Mouse (Mus musculus): Measurements from ENCODE around the gene Pdcd1. TPM values are rescaled to one million over a fixed set of nuclear protein-coding genes. Genes with fewer than 3 reads are reported as not detected.
"Not testable (repeated sequence)": the region's sequence is repeated elsewhere in the genome, so short reads cannot be mapped to it uniquely, and the experiment has no call there.

The Pdcd1 gene
- polyA plus RNA-seq, 1 experiment, result not detected

GRCm38 (mm10) chr1:94040391-94040790 lies 12.0 kb downstream of the Pdcd1 start:
- Histone ChIP-seq H3K36me3 (ENCODE audit: control insufficient read depth) (no peaks in the 10 kb centered on the region), H3K9me3 (ENCODE audit: control insufficient read depth, low read length) (no peaks in the 10 kb centered on the region), H3K4me1 (ENCODE audit: control insufficient read depth) (no peaks in the 10 kb centered on the region), H3K27me3 (ENCODE audit: control insufficient read depth) (no peaks in the 10 kb centered on the region), H3K4me3 (replicated peaks) (no peak overlapping the region)
- TF ChIP-seq GATA1 (IDR thresholded peaks at IDR 0.05; ENCODE audit: low read length) (no peak), TAL1 (IDR thresholded peaks at IDR 0.05; ENCODE audit: low read length) (no peak)

GRCm38 (mm10) chr1:94034984-94035743 lies 17.2 kb downstream of the Pdcd1 start:
- H3K4me1 ChIP-seq (ENCODE audit: control insufficient read depth), result peaks cover 3% of the 10 kb centered on the region; the same call in 1 of the 2 replicates

GRCm38 (mm10) chr1:94033075-94033602 lies 19.2 kb downstream of the Pdcd1 start:
- no peaks in the 10 kb centered on the region for H3K36me3 ChIP-seq (ENCODE audit: control insufficient read depth)
- no peak overlapping the region for H3K4me3 ChIP-seq (replicated peaks)
- no peaks in the 10 kb centered on the region for H3K27me3 ChIP-seq (ENCODE audit: control insufficient read depth)
- peaks cover 3% of the 10 kb centered on the region; the same call in 1 of the 2 replicates for H3K4me1 ChIP-seq (ENCODE audit: control insufficient read depth)
- TF ChIP-seq TAL1 (IDR thresholded peaks at IDR 0.05; ENCODE audit: low read length) (no peak), GATA1 (IDR thresholded peaks at IDR 0.05; ENCODE audit: low read length) (no peak)
- no peaks in the 10 kb centered on the region for H3K9me3 ChIP-seq (ENCODE audit: control insufficient read depth, low read length)

More at GRCm38 (mm10) chr1:94034984-94035743, 17.2 kb downstream of the Pdcd1 start:
- TF ChIP-seq TAL1 (IDR thresholded peaks at IDR 0.05; ENCODE audit: low read length) (no peak), GATA1 (IDR thresholded peaks at IDR 0.05; ENCODE audit: low read length) (no peak)
- no peaks in the 10 kb centered on the region for H3K36me3 ChIP-seq (ENCODE audit: control insufficient read depth)
- peak overlapping the region; percentile 14 for H3K4me3 ChIP-seq (replicated peaks)
- H3K9me3 ChIP-seq (ENCODE audit: control insufficient read depth, low read length), result no peaks in the 10 kb centered on the region
- H3K27me3 ChIP-seq (ENCODE audit: control insufficient read depth), result no peaks in the 10 kb centered on the region

GRCm38 (mm10) chr1:94028741-94029140 lies 23.6 kb downstream of the Pdcd1 start:
- H3K36me3 ChIP-seq (ENCODE audit: control insufficient read depth), result no peaks in the 10 kb centered on the region
- no peak overlapping the region for H3K4me3 ChIP-seq (replicated peaks)
- H3K27me3 ChIP-seq (ENCODE audit: control insufficient read depth), result no peaks in the 10 kb centered on the region
- TF ChIP-seq GATA1 (IDR thresholded peaks at IDR 0.05; ENCODE audit: low read length) (no peak), TAL1 (IDR thresholded peaks at IDR 0.05; ENCODE audit: low read length) (no peak)
- H3K9me3 ChIP-seq (ENCODE audit: control insufficient read depth, low read length), result no peaks in the 10 kb centered on the region
- H3K4me1 ChIP-seq (ENCODE audit: control insufficient read depth), result no peaks in the 10 kb centered on the region

GRCm38 (mm10) chr1:94027506-94028108 lies 24.7 kb downstream of the Pdcd1 start:
- H3K36me3 ChIP-seq (ENCODE audit: control insufficient read depth), result no peaks in the 10 kb centered on the region
- no peak overlapping the region for H3K4me3 ChIP-seq (replicated peaks)
- no peak for TF ChIP-seq GATA1 (IDR thresholded peaks at IDR 0.05; ENCODE audit: low read length)
- TF ChIP-seq TAL1 (IDR thresholded peaks at IDR 0.05; ENCODE audit: low read length), result no peak
- H3K27me3 ChIP-seq (ENCODE audit: control insufficient read depth), result no peaks in the 10 kb centered on the region
- no peaks in the 10 kb centered on the region for H3K4me1 ChIP-seq (ENCODE audit: control insufficient read depth)
- no peaks in the 10 kb centered on the region for H3K9me3 ChIP-seq (ENCODE audit: control insufficient read depth, low read length)

- no peaks in the 10 kb centered on the region for H3K27me3 ChIP-seq (ENCODE audit: control insufficient read depth)
- no peak within 1 kb of the TSS for H3K4me3 ChIP-seq (replicated peaks)
- H3K4me1 ChIP-seq (ENCODE audit: control insufficient read depth), result no peaks in the 10 kb centered on the region
- no peak for TF ChIP-seq GATA1 (IDR thresholded peaks at IDR 0.05; ENCODE audit: low read length)
- no peak for TF ChIP-seq TAL1 (IDR thresholded peaks at IDR 0.05; ENCODE audit: low read length)
- no peaks in the 10 kb centered on the region; the same call in 1 of the 2 replicates for H3K9me3 ChIP-seq (ENCODE audit: control insufficient read depth, low read length)
- H3K36me3 ChIP-seq (ENCODE audit: control insufficient read depth), result no peaks in the 10 kb centered on the region
Measured at GRCm38 (mm10) chr1:94020151-94020550, 32.2 kb downstream of the Pdcd1 start, which contains the start of gene Neu4. Neu4 (plus strand) TSS chr1:94020451.

GRCm38 (mm10) chr1:94011643-94012042 lies 40.7 kb downstream of the Pdcd1 start:
- H3K9me3 ChIP-seq (ENCODE audit: control insufficient read depth, low read length), result no peaks in the 10 kb centered on the region

GRCm38 (mm10) chr1:94008826-94009225 lies 43.5 kb downstream of the Pdcd1 start:
- H3K9me3 ChIP-seq (ENCODE audit: control insufficient read depth, low read length); H3K4me1 ChIP-seq (ENCODE audit: control insufficient read depth); H3K36me3 ChIP-seq (ENCODE audit: control insufficient read depth); H3K27me3 ChIP-seq (ENCODE audit: control insufficient read depth); H3K4me3 ChIP-seq (replicated peaks): not testable (repeated sequence)

More at GRCm38 (mm10) chr1:94011643-94012042, 40.7 kb downstream of the Pdcd1 start:
- TF ChIP-seq GATA1 (IDR thresholded peaks at IDR 0.05; ENCODE audit: low read length), result no peak
- TF ChIP-seq TAL1 (IDR thresholded peaks at IDR 0.05; ENCODE audit: low read length), result no peak
- no peak overlapping the region for H3K4me3 ChIP-seq (replicated peaks)
- H3K36me3 ChIP-seq (ENCODE audit: control insufficient read depth), result no peaks in the 10 kb centered on the region
- no peaks in the 10 kb centered on the region for H3K4me1 ChIP-seq (ENCODE audit: control insufficient read depth)
- no peaks in the 10 kb centered on the region for H3K27me3 ChIP-seq (ENCODE audit: control insufficient read depth)

GRCm38 (mm10) chr1:94005954-94006506 lies 46.3 kb downstream of the Pdcd1 start:
- H3K4me1 ChIP-seq (ENCODE audit: control insufficient read depth); H3K27me3 ChIP-seq (ENCODE audit: control insufficient read depth); H3K36me3 ChIP-seq (ENCODE audit: control insufficient read depth); H3K9me3 ChIP-seq (ENCODE audit: control insufficient read depth, low read length); H3K4me3 ChIP-seq (replicated peaks): not testable (repeated sequence)
